Mouse (Mus musculus) mouse trophoblast stem cell (cell line): Measurements from ENCODE around the gene Ascc2.

ENCODE experiments used
- in situ Hi-C, 2 experiments: fragments of 300-500 bp; cut with MseI, MboI; formaldehyde crosslinking; loops; 2 replicates in 1 of 2; 3 replicates in 1 of 2; pipeline ENCODE4 v1.15.1; 2025

Gene Ascc2

GRCm38 (mm10) chr11:4720393-4720792, 82.8 kb downstream of the Ascc2 start:
- in situ Hi-C loops = no loop called here

DNA sequence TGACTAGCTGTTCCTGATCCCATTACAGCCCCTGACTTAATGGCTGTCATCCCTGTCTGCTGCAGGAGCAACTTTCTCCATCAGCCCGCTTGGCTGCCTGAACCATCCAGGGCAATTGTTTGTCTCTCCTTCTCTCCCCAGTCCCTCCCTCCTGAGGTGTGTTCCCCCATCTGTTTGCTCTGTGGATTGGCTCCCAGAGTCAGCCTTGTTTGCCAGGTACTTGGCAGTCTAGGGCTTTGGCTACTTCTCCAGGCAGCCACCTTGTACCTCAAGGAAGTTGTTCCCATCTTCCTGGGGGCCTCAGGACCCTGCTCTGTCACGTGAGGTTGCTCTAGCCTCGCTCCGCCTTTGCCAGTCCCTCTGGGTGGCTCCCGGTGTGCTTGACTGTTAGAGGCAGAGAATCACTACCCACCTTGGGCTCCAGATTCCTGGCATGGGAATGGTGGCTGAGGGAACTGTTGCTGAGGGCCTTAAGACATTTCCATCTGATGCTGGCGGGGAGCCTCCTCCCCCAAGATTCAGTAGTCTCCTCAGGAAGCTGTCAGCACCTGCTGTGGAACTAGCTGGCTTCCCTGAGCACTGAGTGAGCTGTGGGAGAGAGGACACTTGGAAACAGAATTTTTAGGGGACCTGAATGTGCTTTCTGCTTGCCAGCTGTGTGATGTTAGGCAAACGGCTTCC, 83.5 kb downstream of the Ascc2 start:
- in situ Hi-C loops = no loop called here

DNA sequence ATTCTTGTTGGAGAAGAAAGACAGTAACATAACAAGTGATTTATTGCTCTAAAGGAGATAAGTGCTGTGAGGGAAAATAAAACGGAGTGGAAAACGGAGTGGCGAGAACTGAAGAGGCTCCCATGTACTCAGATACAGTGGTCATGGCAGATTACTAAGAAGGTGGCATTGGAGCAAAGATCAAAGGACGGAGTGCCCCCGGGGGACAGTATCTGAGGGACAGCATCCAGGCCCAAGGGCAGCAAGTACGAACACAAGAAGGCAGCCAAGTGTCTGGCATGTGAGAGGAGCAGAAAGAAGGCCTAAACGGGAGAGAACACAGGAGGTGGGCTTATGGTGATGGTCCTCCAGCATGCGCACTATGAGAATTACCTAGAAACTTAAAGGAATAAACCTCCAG, 84.2 kb downstream of the Ascc2 start:
- in situ Hi-C loops = no loop called here

GRCm38 (mm10) chr11:4729603-4730002, 92.1 kb downstream of the Ascc2 start:
- in situ Hi-C loops = no loop called here

GRCm38 (mm10) chr11:4730096-4730495, 92.5 kb downstream of the Ascc2 start:
- in situ Hi-C loops = no loop called here

DNA sequence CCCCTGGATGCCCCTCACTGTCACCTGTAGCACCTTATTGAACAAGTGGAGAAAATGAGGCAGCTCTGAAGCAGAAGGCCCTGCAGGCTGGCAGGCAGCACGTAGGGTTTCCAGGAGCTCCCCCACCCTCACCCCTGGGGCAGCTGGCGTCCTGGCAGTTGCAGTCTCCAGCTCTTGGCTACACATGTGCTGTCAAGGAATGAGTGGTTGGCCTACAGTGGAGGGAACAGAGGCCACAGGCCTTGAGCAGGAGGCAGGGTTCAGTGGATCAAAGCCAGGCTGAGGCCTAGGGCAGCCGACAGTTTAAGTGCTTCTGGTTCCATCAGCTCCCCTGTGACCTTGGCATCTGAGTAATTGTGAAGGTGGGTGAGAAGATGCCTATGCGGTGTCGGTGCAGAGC, 93.4 kb downstream of the Ascc2 start:
- in situ Hi-C loops = no loop called here

DNA sequence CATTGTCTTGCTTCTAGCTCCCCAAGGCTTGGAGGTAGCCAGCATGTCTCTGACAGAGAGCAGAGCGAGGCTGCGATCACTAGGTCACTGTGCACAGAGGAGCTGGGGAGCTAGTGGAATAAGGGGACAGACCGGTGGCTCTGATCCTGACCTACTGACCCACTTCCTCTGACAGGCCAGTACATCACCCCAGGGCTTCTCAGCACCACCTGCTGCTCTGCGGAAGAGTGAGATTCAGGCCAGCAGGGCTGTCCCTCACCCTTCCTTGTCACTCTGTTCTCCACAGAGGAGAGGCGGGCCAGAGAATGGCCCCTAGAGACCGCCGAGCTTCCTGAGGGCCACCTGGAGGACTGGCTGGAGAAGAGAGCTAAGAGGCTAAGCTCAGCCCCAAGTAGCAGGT, 94.2 kb downstream of the Ascc2 start:
- in situ Hi-C loops = no loop called here

DNA sequence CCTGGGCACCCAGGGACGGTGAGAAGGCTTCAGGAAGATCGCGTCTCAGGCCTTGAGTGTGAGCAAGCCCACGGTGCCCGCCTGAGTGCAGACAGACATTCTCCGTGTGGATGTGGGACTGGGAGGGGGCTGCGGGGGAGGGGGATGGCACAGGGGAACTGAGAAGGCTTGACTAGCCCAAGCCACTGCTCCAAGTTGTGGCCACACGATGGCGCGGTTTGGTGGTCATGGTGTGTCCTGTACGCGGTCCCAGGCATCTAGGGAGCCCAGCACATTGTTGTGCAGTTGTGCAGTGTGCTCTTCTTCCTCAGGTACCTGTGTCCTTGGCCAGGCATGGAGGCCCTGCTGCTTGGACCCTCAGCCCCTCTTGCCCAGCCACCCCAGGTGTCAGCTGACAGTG, 96.6 kb downstream of the Ascc2 start:
- in situ Hi-C loops = no loop called here
